Mouse (Mus musculus): Measurements from ENCODE around the gene Efcab9. TPM values are rescaled to one million over a fixed set of nuclear protein-coding genes. Genes with fewer than 3 reads are reported as not detected.

Efcab9 gene
- total and polyA plus RNA-seq, 3 experiments: 0.77 to 1.3 TPM; not detected in 1

- H3K4me3 ChIP-seq (ENCODE audit: control insufficient read depth in 1 of 2, insufficient read depth in 1 of 2, low read depth in 2 of 2, low read length in 2 of 2): no peak overlapping the region
- H3K27ac ChIP-seq (ENCODE audit: control insufficient read depth, low read depth, low read length): no peak overlapping the region
- peaks cover 11 to 24% of the 10 kb centered on the region in 2 experiments for H3K4me1 ChIP-seq (ENCODE audit: control insufficient read depth in 1 of 2, insufficient read depth in 2 of 2, low read length in 2 of 2)
- DNase-seq (ENCODE audit: low read depth, low spot score): no peak
- no peak overlapping the region for H3K9ac ChIP-seq (ENCODE audit: control insufficient read depth, low read depth, low read length, poor library complexity, severe bottlenecking)
- H3K79me2 ChIP-seq (ENCODE audit: control insufficient read depth, insufficient read depth, low read length, poor library complexity): no peaks in the 10 kb centered on the region
- peaks cover 0 to 17% of the 10 kb centered on the region in 2 experiments; a peak in 2 of 4 replicates for H3K36me3 ChIP-seq (ENCODE audit: control insufficient read depth in 1 of 2, insufficient read depth in 2 of 2, low read length in 2 of 2)
- no peaks in the 10 kb centered on the region for H3K27me3 ChIP-seq (ENCODE audit: control insufficient read depth in 1 of 2, insufficient read depth in 2 of 2, low read length in 2 of 2)
- H3K9me3 ChIP-seq (replicated peaks; ENCODE audit: insufficient read depth, low read length): no peaks in the 10 kb centered on the region
- TF ChIP-seq MYB (IDR thresholded peaks at IDR 0.05; ENCODE audit: low read depth, low read length) (no peak), GABPA (IDR thresholded peaks at IDR 0.05; ENCODE audit: low read depth, low read length) (no peak), MEF2A (IDR thresholded peaks at IDR 0.05; ENCODE audit: extremely low read depth, insufficient replicate concordance, low read depth, low read length, poor library complexity, severe bottlenecking) (no peak), MAX (IDR thresholded peaks at IDR 0.05; ENCODE audit: low read length) (no peak), ZNF384 (IDR thresholded peaks at IDR 0.05; ENCODE audit: low read depth, low read length) (no peak), POLR2A (IDR thresholded peaks at IDR 0.05; ENCODE audit: control insufficient read depth in 1 of 2, insufficient read depth in 1 of 2, low read depth in 1 of 2, low read length in 2 of 2, poor library complexity in 1 of 2) (no peak), CHD2 (IDR thresholded peaks at IDR 0.05; ENCODE audit: low read length) (no peak), EP300 (IDR thresholded peaks at IDR 0.05; ENCODE audit: low read depth in 1 of 2, low read length in 2 of 2) (no peak), ETS1 (IDR thresholded peaks at IDR 0.05; ENCODE audit: low read depth, low read length) (no peak), KAT2A (conservative IDR thresholded peaks at IDR 0.05; ENCODE audit: low read depth, low read length) (no peak), NELFE (IDR thresholded peaks at IDR 0.05; ENCODE audit: low read depth, low read length) (no peak), BHLHE40 (IDR thresholded peaks at IDR 0.05; ENCODE audit: borderline replicate concordance, low read depth, low read length) (no peak), ZMIZ1 (IDR thresholded peaks at IDR 0.05; ENCODE audit: low read depth, low read length) (no peak), MAFK (IDR thresholded peaks at IDR 0.05; ENCODE audit: borderline replicate concordance, low read depth, low read length) (no peak), HCFC1 (IDR thresholded peaks at IDR 0.05; ENCODE audit: low read depth, low read length) (no peak), MYC (IDR thresholded peaks at IDR 0.05; ENCODE audit: low read depth, low read length) (no peak), ZC3H11A (IDR thresholded peaks at IDR 0.05; ENCODE audit: low read depth, low read length) (no peak), JUND (IDR thresholded peaks at IDR 0.05; ENCODE audit: low read depth, low read length) (no peak)
Observed at GRCm38 (mm10) chr11:32558026-32558425, 26.1 kb upstream of the Efcab9 start.

- Histone ChIP-seq H3K4me1 (ENCODE audit: control insufficient read depth in 1 of 2, insufficient read depth in 2 of 2, low read length in 2 of 2) (peaks cover 13 to 19% of the 10 kb centered on the region in 2 experiments), H3K36me3 (ENCODE audit: control insufficient read depth in 1 of 2, insufficient read depth in 2 of 2, low read length in 2 of 2) (peaks cover 0 to 14% of the 10 kb centered on the region in 2 experiments; a peak in 2 of 4 replicates)
- TF ChIP-seq ELF1 (IDR thresholded peaks at IDR 0.05; ENCODE audit: low read depth, low read length) (no peak), ZC3H11A (IDR thresholded peaks at IDR 0.05; ENCODE audit: low read depth, low read length) (no peak), MEF2A (IDR thresholded peaks at IDR 0.05; ENCODE audit: extremely low read depth, insufficient replicate concordance, low read depth, low read length, poor library complexity, severe bottlenecking) (no peak), MYC (IDR thresholded peaks at IDR 0.05; ENCODE audit: low read depth, low read length) (no peak), ZMIZ1 (IDR thresholded peaks at IDR 0.05; ENCODE audit: low read depth, low read length) (no peak), UBTF (IDR thresholded peaks at IDR 0.05; ENCODE audit: borderline replicate concordance, insufficient read depth, low read depth, low read length) (no peak), POLR2A (IDR thresholded peaks at IDR 0.05; ENCODE audit: control insufficient read depth in 1 of 2, insufficient read depth in 1 of 2, low read depth in 1 of 2, low read length in 2 of 2, poor library complexity in 1 of 2) (no peak), BHLHE40 (IDR thresholded peaks at IDR 0.05; ENCODE audit: borderline replicate concordance, low read depth, low read length) (no peak), NELFE (IDR thresholded peaks at IDR 0.05; ENCODE audit: low read depth, low read length) (no peak), GABPA (IDR thresholded peaks at IDR 0.05; ENCODE audit: low read depth, low read length) (no peak)
Observed at GRCm38 (mm10) chr11:32556333-32556990, 24.6 kb upstream of the Efcab9 start.

More at GRCm38 (mm10) chr11:32556333-32556990, 24.6 kb upstream of the Efcab9 start:
- H3K9ac ChIP-seq (ENCODE audit: control insufficient read depth, low read depth, low read length, poor library complexity, severe bottlenecking): no peak overlapping the region
- H3K27ac ChIP-seq (ENCODE audit: control insufficient read depth, low read depth, low read length): no peak overlapping the region
- H3K27me3 ChIP-seq (ENCODE audit: control insufficient read depth in 1 of 2, insufficient read depth in 2 of 2, low read length in 2 of 2): no peaks in the 10 kb centered on the region
- H3K79me2 ChIP-seq (ENCODE audit: control insufficient read depth, insufficient read depth, low read length, poor library complexity): no peaks in the 10 kb centered on the region
- no peak for DNase-seq (ENCODE audit: low read depth, low spot score)
- no peaks in the 10 kb centered on the region for H3K9me3 ChIP-seq (replicated peaks; ENCODE audit: insufficient read depth, low read length)
- no peak overlapping the region for H3K4me3 ChIP-seq (ENCODE audit: control insufficient read depth in 1 of 2, insufficient read depth in 1 of 2, low read depth in 2 of 2, low read length in 2 of 2)

All from MEL (cell line).